Comparison of ENCODE assay signal across 9 mouse cellular contexts in the genomic region with DNA sequence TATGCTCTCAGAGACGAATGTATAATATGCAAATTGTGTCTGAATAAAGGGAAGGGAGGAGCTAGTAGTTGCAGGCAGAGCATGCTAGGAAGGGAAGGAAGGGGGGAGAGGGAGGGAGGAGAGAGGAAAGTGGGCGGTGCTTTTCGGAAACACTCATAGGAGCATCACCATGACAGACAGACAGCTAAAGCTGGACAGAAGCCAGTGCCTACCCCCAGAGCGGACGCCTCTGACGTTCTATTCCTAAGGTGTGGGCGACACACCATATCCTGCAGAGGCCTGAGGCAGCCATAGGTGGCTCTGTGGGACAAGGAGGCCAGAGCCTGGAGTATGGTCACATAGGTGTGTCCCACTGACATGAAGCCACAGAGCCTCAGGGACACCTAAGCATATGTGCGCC. TPM values are rescaled to one million over a fixed set of nuclear protein-coding genes. Genes with fewer than 3 reads are reported as not detected.
DNase-seq lines count a peak whose midpoint lies in the region; ATAC-seq lines count a peak whose summit lies in the region.
"Had no signal": no experiment of that assay in that cellular context is flagged by ENCODE, and none has a peak within 500 bp of the region (broad histone marks: within the 10 kb centered on the region; RNA-seq: fewer than 3 reads in every experiment).

No protein-coding gene starts in this region.

- H3K4me2 ChIP-seq in heart, embryonic 14.5 days (ENCODE audit: low read length), result no peak overlapping the region
- H3K4me2 ChIP-seq in heart, embryonic 11.5 days, result no peak overlapping the region
- H3K4me2 ChIP-seq in lung, embryonic 16.5 days (ENCODE audit: low read depth, low read length), result no peak overlapping the region
- H3K4me2 ChIP-seq: forebrain, embryonic 12.5 days; midbrain, embryonic 15.5 days had no signal

- H3K27ac ChIP-seq in heart, embryonic 14.5 days (replicated peaks in 1 of 2; ENCODE audit: control insufficient read depth in 1 of 2, insufficient read depth in 1 of 2, low read depth in 2 of 2, low read length in 2 of 2), result no peak overlapping the region
- H3K27ac ChIP-seq in heart, embryonic 11.5 days (ENCODE audit: low read depth, low read length), result no peak overlapping the region
- peak overlapping the region; percentile 86 for H3K27ac ChIP-seq in lung, embryonic 16.5 days (ENCODE audit: low read length)

- 0 out of 2 replicates have a peak, but pooled peaks cover 5% of the 10 kb centered on the region for H3K9me3 ChIP-seq in heart, embryonic 14.5 days (ENCODE audit: control insufficient read depth, low read length)
- H3K9me3 ChIP-seq in heart, embryonic 11.5 days (replicated peaks; ENCODE audit: control insufficient read depth, low read length), result no peaks in the 10 kb centered on the region
- H3K9me3 ChIP-seq in lung, embryonic 16.5 days (ENCODE audit: control insufficient read depth, low read length), result no peaks in the 10 kb centered on the region
- H3K9me3 ChIP-seq: forebrain, embryonic 12.5 days; midbrain, embryonic 15.5 days had no signal

- H3K4me1 ChIP-seq in heart, embryonic 14.5 days (ENCODE audit: control insufficient read depth in 2 of 2, insufficient read depth in 2 of 2, low read length in 2 of 2), result peaks cover 22 to 29% of the 10 kb centered on the region in 2 experiments
- peaks cover 25% of the 10 kb centered on the region for H3K4me1 ChIP-seq in heart, embryonic 11.5 days (ENCODE audit: control insufficient read depth, insufficient read depth, low read length)
- peaks cover 36% of the 10 kb centered on the region for H3K4me1 ChIP-seq in lung, embryonic 16.5 days (replicated peaks; ENCODE audit: control insufficient read depth, insufficient read depth, low read length)

- no peak overlapping the region for H3K4me3 ChIP-seq in heart, embryonic 14.5 days (ENCODE audit: control insufficient read depth in 1 of 2, insufficient read depth in 1 of 2, low read depth in 1 of 2, low read length in 2 of 2)
- H3K4me3 ChIP-seq in heart, embryonic 11.5 days (ENCODE audit: low read depth, low read length), result no peak overlapping the region
- no peak overlapping the region for H3K4me3 ChIP-seq in lung, embryonic 16.5 days (ENCODE audit: low read length)
- H3K4me3 ChIP-seq: forebrain, embryonic 12.5 days; midbrain, embryonic 15.5 days had no signal

- WGBS in heart, embryonic 14.5 days, result 60% methylated on average over 8 of the region's 8 CpGs
- 60% methylated on average over 8 of the region's 8 CpGs for WGBS in heart, embryonic 11.5 days (ENCODE audit: insufficient replicate concordance)
- WGBS in lung, embryonic 16.5 days, result 46% methylated on average over 8 of the region's 8 CpGs

- peak; percentile 85 for DNase-seq in right cerebral cortex, adult 18-20 months
- DNase-seq in right cerebral cortex, postnatal 4 days, result no peak
- DNase-seq in thymus, postnatal 14 days, result no peak
- no peak for DNase-seq in neural tube, embryonic 10.5 days (ENCODE audit: extremely low spot score, low spot score)

- no peak overlapping the region for H3K9ac ChIP-seq in heart, embryonic 14.5 days (ENCODE audit: low read length)
- H3K9ac ChIP-seq in heart, embryonic 11.5 days (ENCODE audit: low read depth, low read length), result no peak overlapping the region
- H3K9ac ChIP-seq in lung, embryonic 16.5 days (ENCODE audit: low read length), result no peak overlapping the region
- H3K9ac ChIP-seq: forebrain, embryonic 12.5 days; midbrain, embryonic 15.5 days had no signal

- peaks cover 4% of the 10 kb centered on the region; the same call in 1 of the 2 replicates for H3K27me3 ChIP-seq in heart, embryonic 14.5 days (ENCODE audit: control insufficient read depth, insufficient read depth, low read length)
- H3K27me3 ChIP-seq in heart, embryonic 11.5 days (ENCODE audit: control insufficient read depth, insufficient read depth, low read length), result peaks cover 5% of the 10 kb centered on the region; the same call in 1 of the 2 replicates
- no peaks in the 10 kb centered on the region for H3K27me3 ChIP-seq in lung, embryonic 16.5 days (ENCODE audit: control insufficient read depth, insufficient read depth, low read depth, low read length)
- H3K27me3 ChIP-seq: forebrain, embryonic 12.5 days; midbrain, embryonic 15.5 days had no signal

- no peaks in the 10 kb centered on the region for H3K36me3 ChIP-seq in heart, embryonic 14.5 days (ENCODE audit: control insufficient read depth, insufficient read depth, low read length)
- H3K36me3 ChIP-seq in heart, embryonic 11.5 days (ENCODE audit: control insufficient read depth, insufficient read depth, low read length), result no peaks in the 10 kb centered on the region
- no peaks in the 10 kb centered on the region for H3K36me3 ChIP-seq in lung, embryonic 16.5 days (ENCODE audit: control insufficient read depth, insufficient read depth, low read length)
- H3K36me3 ChIP-seq: forebrain, embryonic 12.5 days; midbrain, embryonic 15.5 days had no signal

- peak; percentile 9; the same call in 1 of the 2 replicates for ATAC-seq in heart, embryonic 14.5 days (ENCODE audit: insufficient number of reproducible peaks, insufficient read depth, low FRiP score, low read depth)
- ATAC-seq in heart, embryonic 11.5 days (replicated peaks; ENCODE audit: insufficient number of reproducible peaks, low FRiP score, low TSS enrichment), result no peak
- ATAC-seq in lung, embryonic 16.5 days (ENCODE audit: low read depth), result peak; percentile 26; the same call in 1 of the 2 replicates
- ATAC-seq: midbrain, embryonic 15.5 days had no signal

RNA-seq across cellular contexts. Expression of gene Aatk, which starts 6.5 kb away (rescaled TPM):
- polyA plus RNA-seq in heart, embryonic 14.5 days (2014; fragmentation: Nextera tagmentation; extraction: Ambion mirVana), result 0.43 and 1.1 TPM in 2 replicates
- polyA plus RNA-seq in heart, embryonic 11.5 days (2014; fragmentation: Nextera tagmentation; extraction: Ambion mirVana), result 0.24 and 0.35 TPM in 2 replicates
- polyA plus RNA-seq in lung, embryonic 16.5 days (2015; fragmentation: Nextera tagmentation; extraction: Ambion mirVana), result 2.0 and 2.2 TPM in 2 replicates

RNA-seq across cellular contexts. Expression of gene Cep131, which starts 46.2 kb away (rescaled TPM):
- polyA plus RNA-seq in heart, embryonic 14.5 days (2014; fragmentation: Nextera tagmentation; extraction: Ambion mirVana), result 11.6 and 12.1 TPM in 2 replicates
- 15.1 and 16.0 TPM in 2 replicates for polyA plus RNA-seq in heart, embryonic 11.5 days (2014; fragmentation: Nextera tagmentation; extraction: Ambion mirVana)
- polyA plus RNA-seq in lung, embryonic 16.5 days (2015; fragmentation: Nextera tagmentation; extraction: Ambion mirVana), result 15.3 and 16.4 TPM in 2 replicates

RNA-seq across cellular contexts. Expression of gene Tepsin, which starts 58.1 kb away (rescaled TPM):
- polyA plus RNA-seq in heart, embryonic 14.5 days (2014; fragmentation: Nextera tagmentation; extraction: Ambion mirVana), result 11.7 and 13.9 TPM in 2 replicates
- polyA plus RNA-seq in heart, embryonic 11.5 days (2014; fragmentation: Nextera tagmentation; extraction: Ambion mirVana), result 14.6 and 18.9 TPM in 2 replicates
- polyA plus RNA-seq in lung, embryonic 16.5 days (2015; fragmentation: Nextera tagmentation; extraction: Ambion mirVana), result 17.8 and 18.2 TPM in 2 replicates

RNA-seq across cellular contexts. Expression of gene Ndufaf8, which starts 58.3 kb away (rescaled TPM):
- 119 and 121 TPM in 2 replicates for polyA plus RNA-seq in heart, embryonic 14.5 days (2014; fragmentation: Nextera tagmentation; extraction: Ambion mirVana)
- 83.2 and 83.4 TPM in 2 replicates for polyA plus RNA-seq in heart, embryonic 11.5 days (2014; fragmentation: Nextera tagmentation; extraction: Ambion mirVana)
- 64.7 and 78.3 TPM in 2 replicates for polyA plus RNA-seq in lung, embryonic 16.5 days (2015; fragmentation: Nextera tagmentation; extraction: Ambion mirVana)
